7 mouse cellular contexts compared by ENCODE assay signal in genomic region chr5:45639715-45640092, GRCm38 (mm10). TPM values are rescaled to one million over a fixed set of nuclear protein-coding genes. Genes with fewer than 3 reads are reported as not detected.
A peak's percentile ranks its signal among the peaks of the same experiment; 100 is the strongest.
DNase-seq lines count a peak whose midpoint lies in the region; ATAC-seq lines count a peak whose summit lies in the region.

No protein-coding gene starts in this region.

- H3K9me3 ChIP-seq in embryonic facial prominence, embryonic 11.5 days (replicated peaks; ENCODE audit: control insufficient read depth, low read length): no peaks in the 10 kb centered on the region
- H3K9me3 ChIP-seq in hindbrain, embryonic 16.5 days (ENCODE audit: control insufficient read depth, low read length): no peaks in the 10 kb centered on the region
- H3K9me3 ChIP-seq in neural tube, embryonic 11.5 days (ENCODE audit: control insufficient read depth, low read length): no peaks in the 10 kb centered on the region

- H3K36me3 ChIP-seq in embryonic facial prominence, embryonic 11.5 days (replicated peaks; ENCODE audit: control insufficient read depth, insufficient read depth, low read depth, low read length): no peaks in the 10 kb centered on the region
- no peaks in the 10 kb centered on the region for H3K36me3 ChIP-seq in hindbrain, embryonic 16.5 days (ENCODE audit: control insufficient read depth, insufficient read depth, low read length)
- no peaks in the 10 kb centered on the region for H3K36me3 ChIP-seq in neural tube, embryonic 11.5 days (ENCODE audit: control insufficient read depth, insufficient read depth, low read length)

- peaks cover 7% of the 10 kb centered on the region; the same call in 1 of the 2 replicates for H3K27me3 ChIP-seq in embryonic facial prominence, embryonic 11.5 days (ENCODE audit: control insufficient read depth, insufficient read depth, low read length)
- no peaks in the 10 kb centered on the region for H3K27me3 ChIP-seq in hindbrain, embryonic 16.5 days (replicated peaks; ENCODE audit: control insufficient read depth, insufficient read depth, low read length)
- H3K27me3 ChIP-seq in neural tube, embryonic 11.5 days (ENCODE audit: control insufficient read depth, insufficient read depth, low read length): no peaks in the 10 kb centered on the region

- DNase-seq in layer of hippocampus, adult 11-12 months (ENCODE audit: low spot score): peak; percentile 6
- no peak for DNase-seq in layer of hippocampus, adult 9-10 months (ENCODE audit: low spot score)
- DNase-seq in embryonic facial prominence, embryonic 11.5 days (ENCODE audit: low spot score): peak; percentile 34
- peak; percentile 35 for DNase-seq in neural tube, embryonic 11.5 days (ENCODE audit: low spot score)
- DNase-seq in right cerebral cortex, postnatal 25 days: no peak

- peak overlapping the region; percentile 64 for H3K4me3 ChIP-seq in embryonic facial prominence, embryonic 11.5 days (ENCODE audit: low read depth, low read length)
- H3K4me3 ChIP-seq in hindbrain, embryonic 16.5 days (ENCODE audit: low read length): peak overlapping the region; percentile 67
- peak overlapping the region; percentile 62 for H3K4me3 ChIP-seq in neural tube, embryonic 11.5 days (ENCODE audit: low read depth, low read length)

- peak; percentile 34; the same call in 1 of the 2 replicates for ATAC-seq in embryonic facial prominence, embryonic 11.5 days (replicated peaks; ENCODE audit: insufficient number of reproducible peaks, low FRiP score, low TSS enrichment, low read depth)
- ATAC-seq in hindbrain, embryonic 16.5 days: peak; percentile 62
- ATAC-seq in neural tube, embryonic 11.5 days (ENCODE audit: insufficient read depth, low FRiP score, low TSS enrichment): peak; percentile 14; the same call in 1 of the 2 replicates
- ATAC-seq in inflammation-experienced regulatory T-cells, adult 6 months: no peak

- no peak overlapping the region for H3K27ac ChIP-seq in embryonic facial prominence, embryonic 11.5 days (replicated peaks; ENCODE audit: low read depth, low read length)
- peak overlapping the region; percentile 85 for H3K27ac ChIP-seq in hindbrain, embryonic 16.5 days (ENCODE audit: low read depth, low read length)
- H3K27ac ChIP-seq in neural tube, embryonic 11.5 days (ENCODE audit: low read depth, low read length): no peak overlapping the region

- peak overlapping the region; percentile 93 for H3K4me2 ChIP-seq in embryonic facial prominence, embryonic 11.5 days (ENCODE audit: low read depth, low read length)
- H3K4me2 ChIP-seq in hindbrain, embryonic 16.5 days (ENCODE audit: low read length): peak overlapping the region; percentile 95
- peak overlapping the region; percentile 95 for H3K4me2 ChIP-seq in neural tube, embryonic 11.5 days (ENCODE audit: low read depth)

- H3K9ac ChIP-seq in embryonic facial prominence, embryonic 11.5 days (replicated peaks; ENCODE audit: low read length): peak overlapping the region; percentile 57
- peak overlapping the region; percentile 79 for H3K9ac ChIP-seq in hindbrain, embryonic 16.5 days (ENCODE audit: low read depth, low read length)
- peak overlapping the region; percentile 63 for H3K9ac ChIP-seq in neural tube, embryonic 11.5 days (ENCODE audit: low read length)

- peaks cover 3% of the 10 kb centered on the region for H3K4me1 ChIP-seq in embryonic facial prominence, embryonic 11.5 days (ENCODE audit: control insufficient read depth, insufficient read depth, low read length)
- peaks cover 9% of the 10 kb centered on the region; the same call in 1 of the 2 replicates for H3K4me1 ChIP-seq in hindbrain, embryonic 16.5 days (ENCODE audit: control insufficient read depth, insufficient read depth, low read depth, low read length)
- H3K4me1 ChIP-seq in neural tube, embryonic 11.5 days (ENCODE audit: control insufficient read depth, insufficient read depth, low read length): peaks cover 3% of the 10 kb centered on the region; the same call in 1 of the 2 replicates

- WGBS in embryonic facial prominence, embryonic 11.5 days: 2% methylated on average over 8 of the region's 8 CpGs
- WGBS in hindbrain, embryonic 16.5 days: under 1% methylated on average over 8 of the region's 8 CpGs
- 2% methylated on average over 8 of the region's 8 CpGs for WGBS in neural tube, embryonic 11.5 days

RNA-seq across cellular contexts. Expression of gene Fam184b, which starts 0.3 kb away (rescaled TPM):
- polyA plus RNA-seq in embryonic facial prominence, embryonic 11.5 days (2014; fragmentation: Nextera tagmentation; extraction: Ambion mirVana): 0.72 and 0.73 TPM in 2 replicates
- 13.3 and 14.5 TPM in 2 replicates for polyA plus RNA-seq in hindbrain, embryonic 16.5 days (2015; fragmentation: Nextera tagmentation; extraction: Ambion mirVana)
- polyA plus RNA-seq in neural tube, embryonic 11.5 days (2014; fragmentation: Nextera tagmentation; extraction: Ambion mirVana): 1.3 and 1.9 TPM in 2 replicates
- under 1 TPM in 2 of 3 experiments, not detected in 1; 0.08 to 0.28 TPM for polyA plus RNA-seq in inflammation-experienced regulatory T-cells, adult 6 months (2017; shearing (Covaris generic))

RNA-seq across cellular contexts. Expression of gene Ncapg, which starts 30.0 kb away (rescaled TPM):
- polyA plus RNA-seq in embryonic facial prominence, embryonic 11.5 days (2014; fragmentation: Nextera tagmentation; extraction: Ambion mirVana): 86.9 and 101 TPM in 2 replicates
- 7.4 and 9.4 TPM in 2 replicates for polyA plus RNA-seq in hindbrain, embryonic 16.5 days (2015; fragmentation: Nextera tagmentation; extraction: Ambion mirVana)
- 70.4 and 73.0 TPM in 2 replicates for polyA plus RNA-seq in neural tube, embryonic 11.5 days (2014; fragmentation: Nextera tagmentation; extraction: Ambion mirVana)
- polyA plus RNA-seq in inflammation-experienced regulatory T-cells, adult 6 months (2017; shearing (Covaris generic)): 10 to 100 TPM in 1 of 3 experiments, 1 to 10 TPM in 2; 4.7 to 68.2 (median 8.7) TPM

Comparison
In these comparisons a context has a peak if more than half of its experiments do, and no peak if none do; other contexts are left out.
1. DNase-seq: peak in layer of hippocampus, adult 11-12 months (single experiment), embryonic facial prominence, embryonic 11.5 days (single experiment) and neural tube, embryonic 11.5 days (single experiment); none in layer of hippocampus, adult 9-10 months (single experiment) and right cerebral cortex, postnatal 25 days (single experiment).
2. Peak in every context shown above with its lines, with median percentiles within 50 percentile points of each other: H3K4me2 ChIP-seq, H3K4me3 ChIP-seq and H3K9ac ChIP-seq.